Mouse (Mus musculus) brain, embryonic 18.5 days (tissue): Measurements from ENCODE around the gene Reep3.

Source experiments
- DNase-seq: peaks from one replicate; pipeline ENCODE4 v3.0.0-alpha.2; 2012; ENCODE audit warnings: low read depth, low spot score

The Reep3 gene

DNA sequence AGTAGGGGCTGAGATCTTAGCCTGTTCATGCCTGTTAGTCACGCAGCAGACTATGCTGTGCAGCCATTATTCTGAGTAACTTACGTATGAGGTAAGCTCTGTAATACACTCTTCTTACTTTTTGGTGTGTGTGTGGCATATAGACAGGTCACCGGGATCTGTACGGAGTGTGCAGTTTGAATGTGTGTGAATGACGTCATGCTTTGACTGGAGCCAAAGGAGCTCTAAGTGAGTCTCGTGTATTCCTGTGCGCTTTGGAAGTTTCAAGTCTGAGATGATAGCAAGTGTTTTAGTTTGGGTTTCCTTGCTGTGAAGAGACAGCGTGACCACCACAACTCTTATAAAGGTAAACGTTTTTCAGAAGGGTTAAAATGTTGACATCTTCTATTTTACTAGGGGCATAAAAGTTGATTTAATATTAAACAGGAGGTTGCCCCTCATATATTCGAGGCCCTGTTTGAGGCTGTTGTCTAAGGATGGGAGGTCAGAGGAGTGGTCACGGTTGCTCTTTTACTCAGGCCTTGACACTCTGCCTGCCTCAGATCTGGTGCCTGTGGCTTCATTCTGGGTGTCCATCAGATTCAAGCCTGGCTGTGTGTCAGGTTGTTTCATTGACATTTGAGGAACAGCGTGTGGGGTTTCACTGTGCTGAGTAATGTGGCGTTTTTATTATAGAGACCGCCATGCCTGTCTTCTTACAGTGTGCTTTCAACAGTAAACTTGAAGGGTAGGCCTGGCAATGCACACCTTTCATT is 14.5 kb upstream of the Reep3 start:
- no peak for DNase-seq

DNA sequence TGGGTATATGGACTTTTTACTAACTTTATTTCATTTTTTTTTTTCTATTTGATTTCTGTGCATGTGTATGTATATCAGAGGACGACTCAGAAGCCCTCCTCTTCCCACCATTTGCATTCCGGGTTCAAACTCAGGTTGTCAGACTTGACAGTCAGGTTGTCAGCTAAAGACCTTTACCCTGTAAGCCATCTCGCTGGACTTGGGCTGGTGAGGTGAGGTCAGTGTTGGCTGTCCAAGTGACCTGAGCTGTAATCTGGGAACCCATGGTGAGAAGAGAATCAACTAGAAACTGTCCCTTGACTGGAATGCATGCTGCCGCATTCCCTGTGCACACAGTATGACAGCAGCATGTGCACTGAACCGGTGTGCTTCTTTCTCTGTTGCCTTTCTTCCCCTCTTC is 12.9 kb upstream of the Reep3 start:
- DNase-seq: no peak

- DNase-seq: no peak
Observed at GRCm38 (mm10) chr10:67108096-67108495, 11.4 kb upstream of the Reep3 start.

DNA sequence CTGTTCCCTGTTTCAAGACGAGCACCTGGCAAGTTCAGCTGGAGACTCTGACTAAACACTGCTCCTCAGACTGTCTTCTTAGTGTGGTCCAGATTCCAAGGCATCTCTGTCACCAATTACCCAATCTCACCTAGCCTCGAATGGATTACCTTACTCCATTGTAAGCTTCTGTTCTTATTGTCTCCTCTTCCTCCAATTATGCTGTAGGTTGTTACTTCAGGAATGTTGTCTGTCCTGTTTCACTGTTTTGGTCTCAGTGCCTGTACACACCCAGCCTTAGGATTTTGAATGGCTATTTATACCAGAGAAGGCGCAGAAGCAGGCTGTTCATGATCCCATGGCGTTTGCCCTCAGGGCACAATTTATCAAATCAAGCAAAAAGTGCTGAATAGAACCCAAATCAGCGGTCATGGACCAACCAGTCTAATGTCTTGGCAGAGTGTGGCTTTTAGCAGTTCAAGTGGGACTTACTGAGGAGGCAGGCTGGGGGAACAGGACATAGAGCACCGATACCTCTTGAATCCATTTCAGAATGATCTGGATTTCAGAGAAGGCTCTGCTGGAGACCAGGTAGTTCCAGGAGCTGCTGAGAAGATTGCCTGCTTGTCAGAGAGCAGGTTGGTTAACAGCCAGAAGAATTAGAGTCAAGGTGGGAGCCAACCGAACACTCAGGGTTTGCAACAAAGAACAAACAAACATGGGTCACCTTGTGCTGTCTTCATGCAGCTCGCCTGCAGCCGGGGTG is 10.4 kb upstream of the Reep3 start:
- no peak for DNase-seq

- DNase-seq: no peak
Observed at GRCm38 (mm10) chr10:67106400-67106799, 9.7 kb upstream of the Reep3 start.

GRCm38 (mm10) chr10:67105331-67106217 is 8.8 kb upstream of the Reep3 start:
- no peak for DNase-seq

DNA sequence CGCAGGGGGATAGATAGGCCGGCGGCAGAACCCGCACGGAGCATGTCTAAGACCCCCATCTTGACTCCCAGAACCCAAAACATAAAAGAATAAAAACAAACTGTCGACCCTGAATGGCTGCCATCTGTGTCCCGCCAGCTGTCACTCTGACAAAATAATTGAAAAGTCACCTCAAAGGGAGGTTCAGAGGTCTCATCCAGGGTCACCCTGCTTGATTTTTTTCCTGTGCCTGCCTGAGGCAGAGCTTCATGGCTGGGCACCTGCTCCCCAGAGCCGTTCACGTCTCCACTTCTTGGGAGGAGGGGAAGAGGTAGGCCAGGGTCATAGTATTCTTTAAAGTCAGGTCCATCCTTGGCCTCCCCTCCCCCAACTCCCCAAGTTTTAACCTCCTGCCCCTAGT is 7.8 kb upstream of the Reep3 start:
- DNase-seq: no peak

DNA sequence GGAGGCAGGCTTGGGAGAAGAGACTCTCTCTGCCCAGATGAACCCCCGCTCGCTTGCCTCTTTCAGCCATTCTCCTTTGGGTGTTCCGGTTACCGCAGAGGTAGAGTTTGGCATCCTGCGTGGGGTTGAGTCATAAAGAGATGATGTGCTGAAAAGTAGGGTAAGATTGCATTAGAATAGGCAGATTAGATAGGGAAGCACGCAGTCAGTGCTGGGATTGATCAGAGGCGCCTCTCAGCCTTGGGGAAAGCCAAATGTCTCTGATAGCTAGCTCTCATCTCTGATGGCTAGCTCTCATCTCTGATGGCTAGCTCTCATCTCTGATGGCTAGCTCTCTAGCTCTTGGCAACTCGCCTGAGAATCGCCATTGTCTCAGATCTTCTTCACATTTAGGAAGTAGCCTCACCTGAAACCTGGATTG is 4.1 kb upstream of the Reep3 start:
- no peak for DNase-seq

DNA sequence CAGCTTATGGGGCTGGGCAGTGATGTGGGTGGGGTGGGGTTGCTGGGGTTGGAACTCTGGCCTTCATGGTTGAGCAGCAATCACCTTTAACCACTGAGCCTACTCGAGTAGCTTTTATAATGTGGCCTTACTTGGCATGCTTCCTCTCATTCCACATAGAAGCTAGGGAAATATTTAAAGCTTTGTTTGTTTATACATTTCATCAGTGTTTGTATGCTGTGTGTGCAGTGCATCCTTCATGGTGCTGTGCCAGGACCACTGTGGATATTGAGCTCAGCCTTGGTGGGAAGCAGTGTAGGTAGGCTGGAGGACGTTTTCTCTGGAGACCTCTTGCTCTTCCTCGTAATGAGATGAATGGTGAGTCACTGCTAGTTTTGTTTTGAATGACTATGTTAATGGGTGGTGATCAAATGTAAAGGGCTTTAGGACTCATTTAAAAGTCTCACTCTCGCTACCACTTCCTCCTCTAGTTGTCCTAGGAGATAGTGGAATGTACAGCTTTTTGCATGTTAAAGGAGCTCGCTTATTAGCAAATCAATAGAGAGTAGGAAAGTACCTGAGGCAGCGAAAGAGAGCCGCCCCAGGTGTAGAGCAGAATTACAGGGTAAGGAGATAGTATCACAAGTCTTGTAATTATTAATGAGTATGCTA is 3.4 kb upstream of the Reep3 start:
- no peak for DNase-seq

- no peak for DNase-seq
Observed at GRCm38 (mm10) chr10:67099183-67099929, 2.6 kb upstream of the Reep3 start.

- no peak for DNase-seq
Observed at GRCm38 (mm10) chr10:67098408-67099050, 1.8 kb upstream of the Reep3 start.

DNA sequence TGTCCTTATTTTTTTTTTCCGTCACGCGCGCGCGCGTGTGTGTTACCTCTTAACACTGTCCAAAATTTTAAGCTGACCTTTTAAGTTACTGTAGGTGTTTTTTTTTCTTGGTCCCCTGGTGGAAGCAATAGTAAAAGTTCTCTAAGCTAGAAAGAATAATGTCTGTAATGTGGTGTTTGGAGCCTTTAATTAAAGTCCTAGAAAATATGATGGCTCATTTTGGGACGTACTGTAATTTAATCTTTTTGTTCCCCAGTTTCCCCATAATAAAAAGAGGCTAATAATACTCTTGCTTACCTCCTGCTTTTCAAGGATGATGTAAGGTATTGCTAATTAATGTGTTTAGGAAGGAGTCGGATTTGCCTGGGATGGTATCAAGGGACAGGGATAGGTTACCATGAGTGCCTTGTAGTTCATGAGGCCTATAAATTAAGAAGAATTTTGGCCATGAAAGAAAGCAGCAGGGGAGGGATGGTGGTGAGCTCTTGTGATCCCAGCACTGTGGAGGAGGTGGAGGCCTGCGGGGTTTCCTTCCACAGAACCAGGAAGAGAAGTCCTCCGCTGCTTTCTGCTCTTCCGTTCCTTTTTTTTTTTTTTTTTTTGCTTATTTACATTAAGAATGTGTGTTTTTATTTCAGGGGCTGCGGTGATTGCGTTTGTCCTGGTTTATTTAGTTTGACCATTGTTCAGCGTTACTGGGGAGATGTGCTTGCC is 849 bp upstream of the Reep3 start:
- DNase-seq: no peak

DNA sequence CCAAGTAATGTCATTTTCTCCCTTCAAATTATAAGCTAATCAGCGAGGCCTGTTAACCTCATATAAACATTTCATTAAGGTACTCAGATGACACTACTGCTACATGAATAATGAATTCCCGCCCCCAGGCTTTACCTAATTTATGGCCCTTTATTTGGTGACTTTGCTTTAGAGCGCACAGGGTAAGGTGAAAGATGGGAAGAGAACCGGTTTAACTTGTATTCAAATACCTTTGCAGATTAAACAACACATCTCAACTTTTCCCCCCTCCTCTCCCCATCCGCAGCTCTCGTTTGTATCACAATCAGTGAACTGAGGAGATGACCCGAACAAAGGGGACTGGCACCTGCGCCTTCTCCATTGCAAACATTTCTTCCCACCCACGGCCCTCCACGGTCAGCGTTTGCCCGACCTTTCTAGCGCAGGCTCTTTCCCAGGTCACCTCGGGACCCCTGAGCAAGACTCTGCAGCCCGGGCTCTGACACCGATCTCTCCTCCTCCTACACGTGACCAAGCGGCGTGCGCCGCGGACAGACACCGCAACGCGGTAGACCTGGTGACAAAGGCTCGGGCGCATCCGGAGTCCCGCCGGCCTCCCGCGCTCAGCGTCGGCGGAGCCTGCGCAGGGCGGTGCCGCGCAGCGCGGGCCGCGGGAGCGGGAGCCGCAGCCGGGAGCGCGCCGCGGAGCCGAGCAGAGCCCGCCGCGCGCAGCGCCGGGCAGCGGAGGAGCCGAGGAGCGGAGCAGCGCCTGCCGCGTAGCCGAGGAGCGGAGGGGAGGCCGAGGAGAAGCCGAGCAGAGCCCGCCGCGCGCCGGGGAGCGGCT is 736 bp downstream of the Reep3 start, which contains the start of gene Jmjd1c:
Gene Jmjd1c (plus strand): TSS at position 328 of the 823 bp plus-strand sequence.
- peak; percentile 73 for DNase-seq

DNA sequence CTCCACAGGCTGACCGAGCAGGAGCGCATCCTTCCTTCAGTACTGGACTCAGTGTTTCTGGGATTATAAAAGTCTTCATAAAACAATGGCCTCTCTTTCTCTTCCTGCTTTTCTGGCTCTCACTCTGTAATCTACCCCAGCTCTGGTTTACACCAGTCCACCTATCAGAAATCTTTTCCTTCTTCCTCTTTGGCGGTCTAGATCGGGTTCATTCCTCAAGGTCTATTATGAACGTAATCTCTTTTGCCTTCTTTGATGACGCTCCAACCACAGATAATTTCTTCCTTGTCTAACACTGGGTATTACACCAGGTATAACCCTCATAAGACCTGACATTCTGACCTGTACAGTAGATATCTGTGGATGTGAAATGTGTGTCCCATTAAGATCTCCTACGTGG is 1.8 kb downstream of the Reep3 start:
- DNase-seq: no peak

GRCm38 (mm10) chr10:67090611-67091010 is 6.1 kb downstream of the Reep3 start:
- DNase-seq: no peak

DNA sequence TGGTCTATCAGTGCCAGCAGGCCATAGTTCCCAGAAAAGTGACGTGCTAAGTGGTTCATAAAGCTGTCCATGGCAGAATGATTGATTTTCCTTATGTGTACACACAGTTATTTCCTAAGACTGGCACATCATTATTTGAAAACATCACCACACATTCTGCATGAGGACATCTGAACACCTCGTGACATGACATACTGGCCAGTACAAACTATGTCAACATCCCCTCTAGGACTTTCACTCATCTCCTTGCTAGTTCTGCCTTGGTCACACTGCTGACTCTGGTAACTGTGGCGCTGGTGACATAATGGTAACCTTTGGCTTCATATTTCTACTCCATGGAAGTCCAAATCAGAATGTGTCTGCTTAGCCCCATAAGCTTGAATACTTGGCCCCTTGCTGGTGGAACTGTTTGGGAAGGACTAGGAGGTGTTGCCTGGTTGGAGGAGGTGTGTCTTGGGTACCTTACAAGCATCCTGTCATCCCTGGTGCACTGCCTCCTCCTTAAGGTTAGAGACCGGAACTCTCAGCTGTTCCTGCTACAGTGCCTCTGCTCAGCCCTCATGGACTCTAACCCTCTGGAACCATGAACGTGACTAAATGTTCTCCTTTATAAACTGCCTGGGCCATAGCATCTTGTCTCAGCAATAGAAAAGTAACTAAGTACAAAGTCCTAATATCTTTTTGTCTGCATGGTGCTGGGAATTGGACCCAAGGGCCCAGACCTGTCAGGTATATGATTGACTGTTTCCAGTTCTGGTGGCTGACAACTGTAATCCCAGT is 9.1 kb downstream of the Reep3 start:
- DNase-seq: no peak

DNA sequence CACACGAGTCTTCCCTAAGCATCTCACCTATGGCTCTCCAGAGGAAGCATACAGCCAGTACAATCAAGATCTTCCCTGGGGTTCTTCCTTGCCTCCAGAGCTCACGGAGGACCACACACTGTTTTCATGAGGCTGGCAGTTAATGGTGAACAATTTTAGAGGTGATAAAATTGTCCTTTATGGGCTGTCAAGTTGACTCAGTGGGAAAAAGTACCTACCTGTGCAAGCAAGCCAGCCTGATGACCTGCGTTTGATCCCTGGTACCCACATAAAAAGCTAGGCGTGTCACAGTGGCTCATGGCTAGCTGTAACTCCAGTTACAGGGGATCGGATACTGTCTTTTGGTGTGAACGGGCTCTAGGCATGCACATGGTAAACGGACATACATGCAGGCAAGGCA is 10.8 kb downstream of the Reep3 start:
- no peak for DNase-seq

- no peak for DNase-seq
Observed at GRCm38 (mm10) chr10:67085124-67085523, 11.6 kb downstream of the Reep3 start.
